Mouse (Mus musculus) cortical plate, adult 2 months (tissue): Measurements from ENCODE around the gene Trp53. TPM values are rescaled to one million over a fixed set of nuclear protein-coding genes. Genes with fewer than 3 reads are reported as not detected.
"Not testable (repeated sequence)": the region's sequence is repeated elsewhere in the genome, so short reads cannot be mapped to it uniquely, and the experiment has no call there.

Experiments
- H3K27ac ChIP-seq: fragments of 200-500 bp; 2 replicates; pipeline ENCODE4 v1.5.1; 2012; ENCODE audit warnings: low read length, control low read depth, inconsistent platforms; ENCODE audit not compliant: insufficient read depth
- H3K4me1 ChIP-seq: fragments of 200-500 bp; 2 replicates; pipeline ENCODE4 v1.6.1; 2011; ENCODE audit warnings: low read length; ENCODE audit not compliant: control insufficient read depth, insufficient read depth
- H3K4me3 ChIP-seq: fragments of 200-500 bp; 2 replicates; pipeline ENCODE4 v1.5.1; 2011; ENCODE audit warnings: mild to moderate bottlenecking, low read length, control low read depth; ENCODE audit not compliant: insufficient read depth
- CTCF ChIP-seq: fragments of 200-500 bp; IDR thresholded peaks from 2 replicates; pipeline ENCODE4 v1.5.1; 2011; ENCODE audit warnings: mild to moderate bottlenecking, control low read depth, low read length; ENCODE audit not compliant: insufficient read depth; ENCODE audit errors: extremely low read depth
- POLR2A ChIP-seq: fragments of 200-500 bp; IDR thresholded peaks from 2 replicates; pipeline ENCODE4 v1.6.1; 2011; ENCODE audit warnings: mild to moderate bottlenecking, low read length, control low read depth; ENCODE audit not compliant: insufficient read depth; ENCODE audit errors: extremely low read depth
- polyA plus RNA-seq: library from polyadenylated mRNA; depleted of rRNA; stranded (reverse); fragments of >200 nt; gene quantifications from 2 replicates; pipeline ENCODE4 v1.2.3, GENCODE M21; 2012; rRNA removed

The Trp53 gene
- polyA plus RNA-seq, 1 experiment = 33.9 TPM

DNA sequence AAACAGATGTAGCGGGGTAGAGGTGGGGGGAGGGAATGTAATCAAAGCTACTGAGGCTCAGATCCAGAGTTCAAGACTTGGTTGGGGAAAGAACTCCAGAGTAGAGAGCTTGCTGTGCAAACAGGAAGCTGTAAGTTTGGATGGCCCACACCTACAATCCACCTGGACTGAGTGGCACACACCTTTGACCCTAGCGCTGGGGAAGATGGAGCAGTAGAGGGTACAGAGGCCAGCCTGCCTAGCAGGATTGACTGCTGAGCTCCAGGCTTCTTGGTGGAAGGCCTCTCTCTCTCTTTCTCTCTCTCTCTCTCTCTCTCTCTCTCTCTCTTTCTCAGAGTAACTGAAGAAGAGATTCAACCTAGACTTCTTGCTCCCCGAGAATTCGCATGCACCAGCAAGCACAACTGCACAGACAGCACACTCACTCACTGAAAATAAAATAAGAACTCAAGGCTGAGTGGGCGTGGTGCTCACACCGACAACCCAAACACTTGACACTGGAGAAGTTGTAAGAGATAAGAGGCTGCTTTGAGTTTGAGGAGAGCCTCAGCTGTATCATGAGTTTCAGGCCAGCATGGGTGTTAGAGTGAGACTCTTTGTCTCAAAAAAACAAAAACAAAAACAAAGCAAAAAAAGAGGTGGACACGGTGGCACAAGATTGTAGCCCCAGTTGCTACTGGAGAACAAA, 40.4 kb downstream of the Trp53 start:
- Histone ChIP-seq H3K27ac (no peak overlapping the region), H3K4me1 (peaks cover 3% of the 10 kb centered on the region; the same call in 1 of the 2 replicates), H3K4me3 (no peak overlapping the region; the same call in 1 of the 2 replicates)
- TF ChIP-seq POLR2A = no peak
- no peak for TF ChIP-seq CTCF

DNA sequence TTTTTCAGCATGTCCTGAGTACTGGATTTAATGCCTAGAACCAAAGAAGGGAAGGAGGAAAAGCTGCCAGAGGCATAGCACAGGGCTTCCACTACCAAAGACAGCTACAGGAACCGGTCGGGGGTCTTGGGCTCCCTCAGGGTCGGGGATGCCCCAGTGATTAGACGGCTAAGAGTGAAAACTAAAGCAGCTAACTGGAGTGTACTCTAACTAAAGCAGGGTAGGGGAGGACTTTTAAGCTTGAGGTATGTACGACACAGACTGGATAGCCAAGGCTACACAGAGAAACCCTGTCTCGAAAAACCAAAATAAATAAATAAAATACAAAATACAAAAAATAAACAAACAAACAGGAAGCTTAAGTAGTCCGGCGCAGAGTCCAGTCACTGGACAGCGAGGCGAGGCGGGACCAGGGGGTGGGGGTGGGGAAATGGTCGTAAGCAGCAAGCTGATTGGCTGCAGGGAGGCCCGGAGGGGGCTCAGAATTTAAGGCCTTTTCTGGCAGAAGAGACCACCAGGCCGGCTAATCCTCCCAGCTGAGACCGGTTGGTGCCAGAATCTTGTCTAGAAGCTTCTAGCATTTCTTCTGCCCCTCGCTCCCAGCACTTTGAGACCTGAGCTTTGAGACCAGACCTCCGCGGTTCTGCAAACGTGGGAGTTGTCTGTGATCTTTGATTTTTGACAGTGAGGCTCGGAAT, 41.6 kb downstream of the Trp53 start, which contains the start of gene Sat2:
Sat2 (plus strand) TSS at position 454 of the 698 bp plus-strand sequence.
- TF ChIP-seq POLR2A (peak; percentile 50; the same call in 1 of the 2 replicates), CTCF (no peak)
- Histone ChIP-seq H3K4me3 (peak within 1 kb of the TSS; percentile 59), H3K27ac (0 out of 2 replicates have a peak within 1 kb of the TSS, but pooled peaks have one; percentile 43), H3K4me1 (peaks cover 3% of the 10 kb centered on the region; the same call in 1 of the 2 replicates)

DNA sequence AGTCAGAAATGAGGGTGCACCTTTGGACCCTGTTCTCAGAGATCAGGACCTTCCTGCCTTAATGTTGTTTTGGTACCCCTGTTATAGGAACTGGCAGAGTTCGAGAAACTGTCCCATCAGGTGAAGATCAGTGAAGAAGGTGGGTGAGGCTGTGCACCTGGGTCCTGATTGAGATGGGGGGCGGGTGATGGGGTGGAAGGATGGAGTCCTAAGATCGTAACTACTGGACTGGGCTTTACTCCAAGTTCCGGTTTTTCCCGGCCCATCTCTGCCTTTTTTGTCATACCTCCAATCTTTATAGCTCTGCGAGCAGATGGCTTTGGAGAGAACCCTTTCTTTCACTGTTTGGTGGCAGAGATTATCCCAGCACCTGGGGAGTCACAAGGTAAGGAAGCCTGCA, 42.2 kb downstream of the Trp53 start:
- Histone ChIP-seq H3K27ac (no peak overlapping the region), H3K4me1 (peaks cover 3% of the 10 kb centered on the region; the same call in 1 of the 2 replicates), H3K4me3 (peak overlapping the region; percentile 59)
- TF ChIP-seq CTCF (no peak), POLR2A (no peak)

DNA sequence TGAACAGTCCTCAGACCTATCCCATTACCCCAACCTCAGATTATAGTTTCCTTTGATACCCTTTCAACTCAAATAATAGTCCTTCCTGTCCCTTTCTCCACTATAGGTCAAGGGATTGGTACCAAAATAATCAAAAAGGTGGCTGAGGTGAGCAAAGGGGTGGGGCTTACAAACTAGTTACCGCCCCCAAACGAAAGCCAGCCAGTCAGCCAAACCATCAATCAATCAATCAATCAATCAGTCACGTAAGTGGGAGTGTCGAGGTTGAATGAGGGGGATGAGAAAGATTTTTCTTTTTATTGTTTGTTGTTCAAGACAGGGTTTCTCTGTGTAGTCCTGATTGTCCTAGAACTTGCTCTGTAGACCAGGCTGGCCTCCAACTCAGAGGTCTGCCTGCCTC, 42.8 kb downstream of the Trp53 start:
- no peak overlapping the region for H3K27ac ChIP-seq
- peaks cover 3% of the 10 kb centered on the region; the same call in 1 of the 2 replicates for H3K4me1 ChIP-seq
- TF ChIP-seq CTCF (no peak), POLR2A (no peak)
- peak overlapping the region; percentile 59 for H3K4me3 ChIP-seq

DNA sequence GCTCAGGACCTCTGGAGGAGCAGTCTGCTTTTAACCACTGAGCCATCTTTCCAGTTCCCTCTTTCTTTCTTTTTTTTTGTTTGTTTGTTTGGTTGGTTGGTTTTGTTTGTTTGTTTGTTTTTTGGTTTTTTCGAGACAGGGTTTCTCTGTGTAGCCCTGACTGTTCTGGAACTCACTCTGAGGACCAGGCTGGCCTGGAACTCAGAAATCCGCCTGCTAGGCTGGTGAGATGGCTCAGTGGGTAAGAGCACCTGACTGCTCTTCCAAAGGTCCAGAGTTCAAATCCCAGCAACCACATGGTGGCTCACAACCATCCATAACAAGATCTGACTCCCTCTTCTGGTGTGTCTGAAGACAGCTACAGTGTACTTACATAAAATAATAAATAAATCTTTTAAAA, 44.2 kb downstream of the Trp53 start:
- not testable (repeated sequence) for H3K27ac ChIP-seq, H3K4me3 ChIP-seq

DNA sequence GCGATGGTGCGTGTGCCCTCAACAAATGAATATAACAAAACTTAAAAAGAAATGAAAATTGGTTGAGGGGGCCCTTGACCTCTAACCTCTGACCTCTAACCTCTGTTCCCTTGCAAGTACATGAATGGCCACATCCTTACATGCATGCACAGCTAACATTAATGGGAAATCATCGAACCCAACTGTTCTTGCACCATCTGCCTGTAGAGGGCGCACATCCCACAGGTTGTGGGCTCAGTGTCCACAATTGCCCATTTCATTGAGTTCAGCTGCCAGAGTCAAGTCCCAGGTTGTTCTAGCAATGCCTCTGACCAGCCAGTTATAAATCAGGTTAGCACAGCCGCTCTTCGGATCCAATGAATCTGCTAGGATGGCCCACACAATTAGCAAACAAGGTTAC, 48.1 kb downstream of the Trp53 start:
- no peaks in the 10 kb centered on the region for H3K4me1 ChIP-seq
- TF ChIP-seq POLR2A (no peak), CTCF (peak; percentile 97)

More for the DNA sequence above, 44.2 kb downstream of the Trp53 start:
- H3K4me1 ChIP-seq = not testable (repeated sequence)

DNA sequence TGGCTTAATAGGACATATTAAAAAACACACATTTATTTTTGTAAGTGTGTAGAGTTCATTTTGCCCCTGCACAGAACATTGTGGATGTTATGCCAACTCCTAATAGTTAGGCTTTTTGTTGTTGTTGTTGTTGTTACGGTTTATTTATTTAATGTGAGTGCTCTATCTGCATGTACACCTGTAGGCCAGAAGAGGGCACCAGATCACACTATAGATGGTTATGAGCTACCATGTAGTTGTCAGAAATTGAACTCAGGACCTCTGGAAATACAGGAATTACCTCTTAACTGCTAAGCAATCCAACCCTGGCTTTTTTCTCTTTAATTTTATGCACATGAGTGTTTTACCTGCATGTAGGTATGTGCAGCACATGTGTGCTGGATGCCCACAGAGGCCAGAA, 49.6 kb downstream of the Trp53 start:
- Histone ChIP-seq H3K4me3 (no peak overlapping the region), H3K4me1 (peaks cover 1% of the 10 kb centered on the region; the same call in 1 of the 2 replicates), H3K27ac (no peak overlapping the region)
- TF ChIP-seq POLR2A = no peak
- TF ChIP-seq CTCF = no peak

More for the DNA sequence above, 48.1 kb downstream of the Trp53 start:
- no peak overlapping the region for H3K4me3 ChIP-seq
- no peak overlapping the region for H3K27ac ChIP-seq

DNA sequence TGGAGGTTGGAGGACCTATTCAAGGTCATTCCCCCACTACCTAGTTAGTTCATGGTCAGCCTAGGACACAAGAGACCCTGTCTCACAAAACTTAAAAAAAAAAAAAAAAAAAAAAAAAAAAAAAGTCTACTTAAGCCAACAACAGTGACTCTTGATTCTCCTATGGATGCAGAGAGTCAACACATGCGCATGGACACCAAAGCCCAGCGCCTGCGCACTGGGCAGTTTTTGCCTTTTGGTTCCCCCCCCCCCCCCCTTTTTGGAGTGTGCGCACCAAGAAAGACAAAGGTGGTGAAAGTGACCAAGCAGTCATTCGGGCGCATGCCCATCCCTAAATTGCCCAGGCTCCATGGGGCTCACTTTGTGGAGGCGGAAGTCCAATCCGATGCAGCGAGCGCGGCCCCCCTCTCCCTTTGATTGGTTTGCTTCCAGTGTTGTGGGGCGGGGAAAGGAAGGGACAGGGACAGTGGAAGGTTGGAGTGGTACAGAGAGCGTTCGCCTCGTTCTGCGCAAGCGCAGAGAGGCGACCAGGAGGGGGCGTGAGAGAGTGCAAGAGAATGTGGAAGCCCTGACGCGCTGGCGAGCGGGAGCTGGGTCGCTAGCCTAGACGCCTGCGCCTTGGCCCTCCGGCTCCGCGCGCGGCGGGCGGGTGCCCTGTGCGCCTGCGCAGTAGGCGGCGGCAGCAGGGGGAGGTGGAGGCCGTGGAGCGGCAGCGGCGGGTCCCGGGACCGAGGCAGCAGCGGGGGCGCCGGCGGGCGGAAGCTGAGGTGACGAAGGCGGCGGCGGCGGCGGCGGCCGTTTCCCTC, 52.3 kb downstream of the Trp53 start, which contains the start of gene Fxr2:
Fxr2 (plus strand) TSS at position 707 of the 806 bp plus-strand sequence.
- TF ChIP-seq CTCF = peak; percentile 62
- peak; percentile 54; the same call in 1 of the 2 replicates for TF ChIP-seq POLR2A
- Histone ChIP-seq H3K27ac (peak within 1 kb of the TSS; percentile 30; the same call in 1 of the 2 replicates), H3K4me3 (peak within 1 kb of the TSS; percentile 96), H3K4me1 (peaks cover 1% of the 10 kb centered on the region; the same call in 1 of the 2 replicates)

DNA sequence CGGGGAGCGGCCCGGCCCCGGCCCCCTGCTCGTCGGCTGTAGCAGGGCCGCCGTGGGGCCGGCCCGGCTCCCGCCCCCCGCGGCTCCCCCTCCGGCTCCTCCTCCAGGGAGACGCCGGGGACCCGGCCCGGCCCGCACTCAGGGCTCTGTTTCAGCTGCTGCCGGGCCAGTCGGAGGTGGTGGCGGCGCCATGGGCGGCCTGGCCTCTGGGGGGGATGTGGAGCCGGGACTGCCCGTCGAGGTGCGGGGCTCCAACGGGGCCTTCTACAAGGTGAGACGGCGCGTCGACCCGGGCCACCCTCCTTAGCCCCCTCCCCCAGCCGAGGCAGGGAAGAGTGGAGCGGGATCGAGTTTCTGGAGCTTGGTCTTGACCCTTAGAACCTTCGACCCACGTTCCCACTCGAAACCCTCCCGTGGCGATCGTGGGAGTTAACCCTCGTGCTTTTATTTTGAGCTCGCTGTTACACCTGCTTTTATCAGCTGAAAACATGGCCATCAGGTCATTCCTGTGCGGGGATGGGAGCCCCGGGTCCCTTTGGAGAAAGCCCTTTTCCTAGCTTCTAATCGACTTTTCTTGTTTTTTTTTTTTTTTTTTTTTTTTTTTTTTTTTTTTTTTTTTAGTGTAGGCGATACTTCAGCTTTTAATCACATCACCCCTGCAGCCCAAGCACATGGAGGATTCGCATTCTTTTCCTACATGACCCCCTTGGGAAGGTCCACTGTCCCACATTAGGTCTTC, 53.1 kb downstream of the Trp53 start:
- Histone ChIP-seq H3K4me1 (peaks cover 1% of the 10 kb centered on the region; the same call in 1 of the 2 replicates), H3K4me3 (peak overlapping the region; percentile 96), H3K27ac (peak overlapping the region; percentile 30; the same call in 1 of the 2 replicates)
- no peak for TF ChIP-seq POLR2A
- no peak for TF ChIP-seq CTCF

DNA sequence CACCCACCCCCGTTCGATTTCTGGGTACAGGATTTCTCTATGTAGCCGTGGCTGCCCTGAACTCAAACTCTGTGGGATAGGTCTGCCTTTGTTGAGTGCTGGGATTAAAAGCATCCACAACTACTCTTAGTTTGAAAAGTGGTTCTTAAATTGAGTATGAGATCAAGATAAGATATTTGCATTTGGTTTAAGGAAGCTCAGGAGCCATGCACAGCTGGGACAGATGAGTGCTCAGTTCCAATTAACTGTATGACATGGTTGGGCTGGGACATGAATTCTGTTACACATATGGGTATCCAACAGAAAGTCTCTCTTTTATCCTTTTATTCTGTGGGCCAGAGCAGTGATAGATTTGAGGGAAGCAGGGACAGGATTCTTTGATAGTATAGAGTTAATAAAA, 55.3 kb downstream of the Trp53 start:
- Histone ChIP-seq H3K4me3 (no peak overlapping the region), H3K27ac (no peak overlapping the region), H3K4me1 (peaks cover 1% of the 10 kb centered on the region; the same call in 1 of the 2 replicates)
- no peak for TF ChIP-seq CTCF
- TF ChIP-seq POLR2A = no peak

Other genes with a start within 250 kb of the Trp53 start
- gene Rnf227, start 239.9 kb upstream of the Trp53 start, polyA plus RNA-seq = 142 and 144 TPM in 2 replicates
- gene Chd3, start 211.0 kb upstream of the Trp53 start, polyA plus RNA-seq = 242 and 274 TPM in 2 replicates
- gene Naa38, start 184.9 kb upstream of the Trp53 start, polyA plus RNA-seq = 215 and 222 TPM in 2 replicates
- 34.3 and 35.6 TPM in 2 replicates for gene Cyb5d1, start 184.7 kb upstream of the Trp53 start, polyA plus RNA-seq
- 6.5 and 6.8 TPM in 2 replicates for gene Tmem88, start 182.1 kb upstream of the Trp53 start, polyA plus RNA-seq
- 5.0 and 5.3 TPM in 2 replicates for gene Kdm6b, start 166.7 kb upstream of the Trp53 start, polyA plus RNA-seq
- gene Dnah2, start 31.2 kb upstream of the Trp53 start, polyA plus RNA-seq = 1.6 and 2.1 TPM in 2 replicates
- gene Efnb3, start 20.2 kb upstream of the Trp53 start, polyA plus RNA-seq = 68.2 and 77.1 TPM in 2 replicates
- gene Wrap53, start 104 bp upstream of the Trp53 start, polyA plus RNA-seq = 13.6 and 14.3 TPM in 2 replicates
- gene Atp1b2, start 25.6 kb downstream of the Trp53 start, polyA plus RNA-seq = 362 and 374 TPM in 2 replicates
- 0.06 and 0.08 TPM in 2 replicates for gene Shbg, start 37.5 kb downstream of the Trp53 start, polyA plus RNA-seq
- gene Sat2, start 41.7 kb downstream of the Trp53 start, polyA plus RNA-seq = 18.1 and 21.1 TPM in 2 replicates
- 132 and 158 TPM in 2 replicates for gene Fxr2, start 52.6 kb downstream of the Trp53 start, polyA plus RNA-seq
- 0.25 and 0.28 TPM in 2 replicates for gene Sox15, start 75.0 kb downstream of the Trp53 start, polyA plus RNA-seq
- 89.7 and 92.8 TPM in 2 replicates for gene Mpdu1, start 82.3 kb downstream of the Trp53 start, polyA plus RNA-seq
- gene Cd68, start 85.8 kb downstream of the Trp53 start, polyA plus RNA-seq = 11.3 and 13.1 TPM in 2 replicates
- 323 and 335 TPM in 2 replicates for gene Eif4a1, start 92.1 kb downstream of the Trp53 start, polyA plus RNA-seq
- 120 and 133 TPM in 2 replicates for gene Senp3, start 101.7 kb downstream of the Trp53 start, polyA plus RNA-seq
- gene Tnfsf13, start 105.4 kb downstream of the Trp53 start, polyA plus RNA-seq = 6.1 and 7.5 TPM in 2 replicates
- 19.8 and 22.5 TPM in 2 replicates for gene Tnfsf12, start 115.5 kb downstream of the Trp53 start, polyA plus RNA-seq
- gene Tnfsfm13, start 115.7 kb downstream of the Trp53 start, polyA plus RNA-seq = 3.8 and 4.3 TPM in 2 replicates
- gene Polr2a, start 178.3 kb downstream of the Trp53 start, polyA plus RNA-seq = 21.7 and 23.2 TPM in 2 replicates
- 0.06 TPM in 1 of 2 replicates, not detected in the other for gene Slc35g3, start 181.6 kb downstream of the Trp53 start, polyA plus RNA-seq
- 56.7 and 58.2 TPM in 2 replicates for gene Zbtb4, start 185.6 kb downstream of the Trp53 start, polyA plus RNA-seq
- 1.4 and 2.1 TPM in 2 replicates for gene Chrnb1, start 215.6 kb downstream of the Trp53 start, polyA plus RNA-seq
- gene Fgf11, start 221.5 kb downstream of the Trp53 start, polyA plus RNA-seq = 17.3 and 17.6 TPM in 2 replicates
- gene Tmem102, start 225.3 kb downstream of the Trp53 start, polyA plus RNA-seq = 0.06 TPM in 1 of 2 replicates, not detected in the other
- gene Gm39566, start 234.9 kb downstream of the Trp53 start, polyA plus RNA-seq = not detected in 2 replicates
- not detected in 2 replicates for gene Spem2, start 238.1 kb downstream of the Trp53 start, polyA plus RNA-seq
- gene Spem1, start 241.8 kb downstream of the Trp53 start, polyA plus RNA-seq = 0.10 and 0.15 TPM in 2 replicates